Mouse (Mus musculus): ENCODE results near the gene Trank1.
A peak's percentile ranks its signal among the peaks of the same experiment; 100 is the strongest.

The Trank1 gene

DNA sequence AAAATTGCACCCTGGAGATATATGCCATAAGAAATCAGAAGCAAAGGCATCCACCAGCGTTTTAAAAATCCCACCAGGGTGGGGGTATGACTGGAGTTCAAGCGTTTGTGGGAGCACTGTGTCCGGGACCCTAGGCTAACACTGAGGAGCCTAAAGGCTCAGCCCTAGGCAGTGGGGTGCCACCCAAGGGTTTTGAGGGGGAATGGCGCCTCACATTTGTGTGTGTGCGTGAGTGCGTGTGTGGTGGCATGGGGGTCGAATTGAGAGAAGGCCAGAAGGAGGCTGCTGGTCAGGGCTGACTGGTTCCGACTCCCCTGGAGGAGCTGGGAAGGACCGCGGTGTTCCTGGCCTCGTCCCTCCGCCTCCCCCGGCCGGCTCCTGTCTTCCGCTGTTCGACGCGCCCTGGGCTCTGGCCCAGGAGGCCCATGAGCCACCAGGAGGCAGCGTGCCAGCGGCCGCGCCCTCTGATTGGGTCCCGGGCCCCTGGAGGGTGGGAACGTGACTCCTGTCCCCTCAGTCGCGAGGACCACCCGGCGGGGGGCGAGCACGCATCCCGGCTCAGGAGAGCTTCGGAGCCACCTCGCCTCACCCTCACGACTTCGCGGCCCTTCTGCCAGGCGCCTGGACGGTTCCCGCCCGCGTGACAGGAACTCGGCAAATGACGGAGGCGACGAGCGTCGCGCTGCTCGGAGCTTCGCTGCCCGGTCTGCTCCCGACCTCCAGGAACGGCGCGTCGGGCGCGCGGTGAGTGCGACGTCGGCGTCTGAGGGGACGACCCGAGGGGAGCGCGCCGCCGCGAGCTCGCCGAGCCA lies at the start of gene Trank1:
Gene Trank1 (plus strand): TSS at position 709 of the 812 bp plus-strand sequence.
- no peak for DNase-seq

DNA sequence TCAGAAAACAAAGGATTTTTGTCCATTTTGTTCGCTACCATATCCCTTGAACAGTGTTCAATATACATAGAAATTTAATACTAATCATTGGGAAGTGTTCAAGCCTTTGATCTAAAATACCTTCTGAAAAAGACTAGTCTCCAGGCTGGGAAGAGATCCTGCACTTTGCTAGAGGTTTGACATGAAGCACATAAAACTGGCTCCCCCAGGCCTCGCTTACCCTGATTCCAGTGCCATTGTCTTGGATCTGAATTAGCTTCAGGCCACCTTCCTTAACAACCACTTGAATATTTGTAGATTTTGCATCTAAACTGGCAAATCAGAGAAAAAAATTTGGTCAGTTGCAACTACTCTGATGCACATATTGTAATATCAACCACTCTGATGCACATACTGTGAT lies 43.5 kb upstream of the Trank1 start:
- no peak for DNase-seq

GRCm38 (mm10) chr9:111270606-111271005 lies 40.9 kb upstream of the Trank1 start:
- DNase-seq, result no peak

- no peak for DNase-seq
These were observed 40.5 kb upstream of the Trank1 start for GRCm38 (mm10) chr9:111271056-111271433.

GRCm38 (mm10) chr9:111271434-111272160 lies 39.9 kb upstream of the Trank1 start, which contains the start of the genes Mlh1 and Epm2aip1:
Mlh1 (minus strand) TSS chr9:111271791.
Epm2aip1 (plus strand) TSS chr9:111271929.
- peak; percentile 99 for DNase-seq

DNA sequence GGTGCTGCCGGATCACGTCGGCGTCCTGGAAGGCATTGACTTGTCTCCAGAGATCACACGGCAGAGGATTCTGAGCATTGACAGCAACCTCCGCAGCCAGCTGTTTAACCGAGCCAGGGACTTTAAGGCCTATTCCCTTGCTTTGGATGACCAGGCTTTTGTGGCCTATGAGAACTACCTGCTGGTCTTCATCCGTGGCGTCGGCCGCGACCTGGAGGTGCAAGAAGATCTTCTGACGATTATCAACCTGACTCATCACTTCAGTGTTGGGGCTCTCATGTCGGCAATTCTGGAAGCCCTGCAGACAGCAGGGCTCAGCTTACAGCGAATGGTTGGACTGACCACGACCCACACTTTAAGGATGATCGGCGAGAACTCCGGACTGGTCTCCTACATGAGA lies 39.2 kb upstream of the Trank1 start:
- DNase-seq, result no peak

DNA sequence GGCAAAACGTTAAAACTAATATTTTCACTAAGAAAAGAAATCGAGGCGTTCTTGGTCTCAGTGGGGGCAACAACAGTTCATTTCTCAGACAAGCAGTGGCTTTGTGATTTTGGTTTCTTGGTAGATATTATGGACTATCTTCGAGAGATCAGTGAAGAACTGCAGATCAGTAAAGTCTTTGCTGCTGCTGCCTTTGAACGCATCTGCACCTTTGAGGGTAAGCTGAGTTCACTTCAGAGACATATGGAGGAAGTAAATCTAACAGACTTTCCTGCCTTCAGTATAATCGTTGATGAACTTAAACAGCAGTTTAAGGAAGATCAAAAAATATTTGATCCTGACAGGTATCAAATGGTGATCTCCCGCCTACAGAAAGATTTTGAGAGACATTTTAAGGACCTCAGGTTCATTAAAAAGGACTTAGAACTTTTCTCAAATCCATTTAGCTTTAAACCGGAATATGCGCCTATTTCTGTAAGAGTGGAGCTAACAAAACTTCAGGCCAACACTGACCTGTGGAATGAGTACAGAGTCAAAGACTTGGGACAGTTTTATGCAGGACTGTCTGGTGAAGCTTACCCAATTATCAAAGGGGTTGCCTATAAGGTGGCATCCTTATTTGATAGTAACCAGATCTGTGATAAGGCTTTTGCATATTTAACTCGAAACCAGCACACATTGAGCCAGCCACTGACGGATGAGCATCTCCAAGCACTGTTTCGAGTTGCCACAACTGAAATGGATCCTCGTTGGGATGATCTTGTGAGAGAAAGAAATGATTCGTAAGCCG lies 38.3 kb upstream of the Trank1 start:
- DNase-seq, result no peak

GRCm38 (mm10) chr9:111273958-111274357 lies 37.6 kb upstream of the Trank1 start:
- DNase-seq, result no peak

DNA sequence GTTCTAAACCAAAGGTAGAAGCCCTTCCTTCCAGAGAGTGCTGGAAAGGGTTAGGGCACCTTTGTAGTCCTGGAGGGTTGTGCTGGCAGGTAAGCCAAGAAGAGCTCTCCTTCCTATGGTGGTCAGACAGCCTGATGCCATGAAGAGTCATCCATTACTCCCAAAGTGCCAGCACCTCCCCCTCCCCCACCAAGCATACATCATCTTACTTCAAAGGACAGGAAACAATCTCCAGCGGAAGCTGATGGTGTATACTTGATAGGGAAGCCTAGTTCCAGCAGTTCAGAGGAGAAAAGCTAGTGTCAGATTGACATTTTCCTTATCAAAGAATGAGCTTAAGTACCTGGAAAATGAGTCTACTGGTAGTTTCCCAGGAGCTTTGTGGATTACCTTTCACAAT lies 36.4 kb upstream of the Trank1 start:
- DNase-seq, result peak; percentile 9

- DNase-seq, result no peak
These were observed 26.5 kb upstream of the Trank1 start for GRCm38 (mm10) chr9:111285061-111285460.

DNA sequence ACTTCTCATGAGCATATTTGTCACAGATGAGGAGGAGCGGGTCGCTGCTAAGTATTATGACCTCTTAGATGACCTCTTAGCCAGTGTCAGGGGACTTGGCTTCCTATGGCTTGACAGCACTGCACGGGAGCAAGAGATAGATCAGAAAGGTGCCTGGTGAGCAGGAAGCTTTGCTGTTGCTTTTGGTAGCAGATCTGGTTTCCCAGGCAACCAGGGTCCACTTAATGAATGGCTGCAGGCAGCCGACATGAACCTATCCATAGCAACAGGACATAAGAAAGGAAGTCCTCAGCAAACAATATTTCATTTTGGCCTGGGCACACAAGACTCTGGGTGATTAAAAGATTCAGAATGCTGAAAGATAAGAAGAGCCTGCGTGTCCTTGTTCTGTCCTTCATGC lies 25.9 kb upstream of the Trank1 start:
- DNase-seq, result no peak

DNA sequence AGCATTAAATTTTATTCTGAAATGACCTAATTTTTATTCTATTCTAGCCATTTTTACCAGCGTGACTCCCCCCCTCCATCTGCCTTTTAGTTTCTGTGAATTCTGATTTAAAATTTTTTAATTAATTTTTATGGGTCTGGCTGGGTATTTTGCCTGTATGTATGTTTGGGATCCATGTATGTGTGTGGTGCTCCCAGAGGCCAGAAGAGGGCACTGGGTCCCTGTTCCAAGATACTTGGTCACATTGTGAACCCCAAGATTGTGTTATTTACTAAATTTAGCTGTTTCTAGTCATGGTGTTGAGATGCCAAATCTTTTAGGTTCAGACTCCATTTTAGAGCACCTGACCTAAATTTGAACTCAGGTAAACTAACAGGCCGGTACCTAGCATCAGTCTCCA lies 25.1 kb upstream of the Trank1 start:
- DNase-seq, result no peak

GRCm38 (mm10) chr9:111287956-111288355 lies 23.6 kb upstream of the Trank1 start:
- DNase-seq, result no peak

DNA sequence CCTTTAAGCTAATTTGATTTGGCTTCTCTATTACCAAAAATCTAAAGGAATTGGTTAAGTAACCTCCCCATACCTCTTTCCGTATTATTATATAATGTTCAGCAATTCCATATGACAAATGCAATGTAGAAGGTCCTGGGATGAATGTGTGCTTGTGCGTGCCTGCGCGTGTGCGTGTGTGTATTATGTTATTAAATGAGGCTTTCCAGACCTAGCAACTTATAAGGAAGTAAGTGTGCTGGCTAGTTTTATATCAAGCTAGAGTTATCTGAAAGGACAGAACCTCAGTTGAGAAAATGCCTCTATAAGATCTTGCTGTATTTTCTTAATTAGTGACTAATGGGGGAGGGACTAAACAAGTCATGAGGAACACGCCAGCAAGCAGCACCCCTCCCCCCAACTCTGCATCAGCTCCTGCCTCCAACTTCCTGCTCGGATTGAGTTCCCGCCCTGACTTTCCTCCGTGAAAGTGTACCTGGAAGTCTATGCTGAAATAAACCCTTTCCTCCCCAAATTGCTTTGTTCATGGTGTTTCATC lies 22.2 kb upstream of the Trank1 start:
- peak; percentile 47 for DNase-seq

- peak; percentile 92 for DNase-seq
These were observed 21.7 kb upstream of the Trank1 start for GRCm38 (mm10) chr9:111289832-111290339.

DNA sequence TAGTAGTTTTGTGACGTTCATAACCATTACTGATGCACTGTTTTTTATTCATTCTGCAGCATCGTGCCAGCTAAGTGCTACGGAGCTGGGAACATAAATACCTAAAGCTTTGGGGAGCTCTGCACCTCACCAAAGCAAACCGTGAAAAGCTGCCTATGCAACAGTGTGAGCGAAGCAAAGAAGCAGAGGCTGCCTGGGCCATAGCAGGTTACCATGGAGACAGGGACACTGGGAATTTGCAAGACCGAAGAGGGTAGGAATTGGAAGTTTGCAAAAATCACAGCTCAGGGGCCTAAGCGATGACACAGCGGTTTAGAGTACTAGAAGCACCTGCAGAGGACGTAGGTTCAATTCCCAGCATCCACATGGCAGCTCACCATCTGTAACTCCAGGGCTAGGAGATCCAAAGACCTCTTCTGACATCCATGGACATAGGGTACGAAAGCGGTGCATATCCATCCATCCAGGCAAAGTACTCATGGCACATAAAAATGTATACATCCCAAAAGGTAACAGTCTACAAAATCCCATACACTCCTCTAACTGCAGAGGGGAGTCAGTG lies 20.9 kb upstream of the Trank1 start:
- no peak for DNase-seq

DNA sequence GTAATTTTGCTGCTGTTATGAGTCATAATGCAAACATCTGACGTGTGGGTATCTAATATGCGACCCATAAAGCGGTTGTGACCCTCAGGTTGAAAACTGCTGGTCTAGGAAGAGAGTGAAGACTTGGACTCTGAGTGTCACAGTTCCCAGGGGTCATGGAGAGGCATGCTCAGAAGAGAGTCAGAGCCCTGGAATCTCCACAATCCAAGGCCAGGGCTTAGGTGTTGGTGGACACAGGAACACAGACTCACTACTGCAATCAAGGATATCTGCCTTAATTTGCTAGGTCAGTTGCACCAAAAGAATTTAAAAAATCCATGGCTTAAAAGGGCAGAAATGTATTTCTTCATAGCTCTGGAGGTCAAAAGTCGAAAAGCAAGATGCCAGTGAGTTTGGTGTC lies 18.3 kb upstream of the Trank1 start:
- no peak for DNase-seq

DNA sequence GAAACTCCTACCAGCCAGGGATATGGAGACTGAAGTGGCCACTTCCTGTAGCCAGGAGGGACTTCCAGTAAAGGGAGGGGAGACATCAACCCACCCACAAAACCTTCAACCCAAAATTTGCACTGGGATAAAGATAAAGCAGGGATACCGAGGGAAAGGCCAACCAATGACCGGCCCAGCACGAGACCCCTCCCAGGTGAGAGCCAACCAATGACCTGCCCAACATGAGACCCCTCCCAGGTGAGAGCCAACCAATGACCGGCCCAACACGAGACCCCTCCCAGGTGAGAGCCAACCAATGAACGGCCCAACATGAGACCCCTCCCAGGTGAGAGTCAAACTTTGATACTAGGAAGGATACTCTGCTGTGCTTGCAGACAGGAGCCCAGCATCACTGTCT lies 16.6 kb upstream of the Trank1 start:
- no peak for DNase-seq

DNA sequence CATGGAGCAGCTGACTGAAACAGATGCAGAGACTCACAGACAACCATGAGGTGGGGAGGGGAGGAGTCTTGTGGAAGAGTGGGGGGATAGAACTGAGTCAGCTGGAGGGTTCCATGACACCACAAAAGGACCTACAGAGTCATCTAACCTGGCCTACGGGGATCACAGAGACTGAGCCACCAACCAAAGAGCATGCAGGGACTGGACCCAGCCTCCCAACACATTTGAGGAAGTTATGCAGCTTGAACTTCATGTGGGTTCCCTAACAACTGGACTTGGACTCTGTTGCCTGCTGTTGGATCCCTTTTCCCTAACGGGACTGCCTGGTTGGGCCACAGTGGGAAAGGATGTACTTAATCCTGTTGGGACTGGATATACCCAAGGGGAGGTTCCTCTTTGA lies 16.2 kb upstream of the Trank1 start:
- no peak for DNase-seq

DNA sequence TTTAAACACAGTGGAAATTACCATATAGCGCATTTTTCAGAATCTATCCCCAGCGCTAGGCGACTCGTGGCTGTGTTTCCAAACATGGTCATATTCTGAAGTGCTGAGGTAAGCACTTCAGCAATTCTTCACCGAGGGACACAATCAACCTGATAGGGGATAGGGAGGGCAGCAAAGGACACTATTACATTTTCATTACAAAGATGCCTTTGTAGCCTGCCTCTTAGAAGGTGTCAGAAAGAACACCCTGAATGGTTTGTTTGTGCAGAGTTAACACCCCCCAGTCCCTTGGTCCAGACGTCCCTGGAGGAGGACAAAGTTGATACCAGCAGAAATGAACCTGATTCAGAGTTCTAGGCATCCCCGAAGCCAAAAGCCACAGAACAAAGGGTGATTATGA lies 15.1 kb upstream of the Trank1 start:
- DNase-seq, result no peak

DNA sequence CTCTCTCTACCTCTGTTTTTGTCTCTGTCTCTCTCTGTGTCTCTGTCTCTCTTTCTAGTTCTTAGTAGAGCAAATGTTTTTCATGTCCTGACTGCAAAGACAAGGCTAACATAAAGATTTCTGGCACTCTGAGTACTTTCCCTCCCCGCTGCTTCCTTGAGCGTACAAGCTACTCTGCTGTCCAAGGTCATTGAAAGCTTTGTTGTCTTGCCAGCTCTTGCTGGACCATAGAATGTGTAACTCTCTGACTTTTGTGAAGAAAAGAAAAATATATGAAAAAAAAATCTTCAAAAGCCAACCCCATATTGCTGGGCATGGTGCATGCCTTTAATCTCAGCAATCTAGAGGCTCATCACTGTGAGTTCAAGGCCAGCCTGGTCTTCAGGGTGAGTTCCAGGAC lies 12.9 kb upstream of the Trank1 start:
- DNase-seq, result no peak

GRCm38 (mm10) chr9:111302196-111302831 lies 9.2 kb upstream of the Trank1 start:
- DNase-seq, result no peak

All from kidney, adult 11 months (tissue).